Mouse (Mus musculus) left cerebral cortex, postnatal 14 days (tissue): ENCODE results near the gene Gm21083. TPM values are rescaled to one million over a fixed set of nuclear protein-coding genes. Genes with fewer than 3 reads are reported as not detected.
"Not testable (repeated sequence)": the region's sequence is repeated elsewhere in the genome, so short reads cannot be mapped to it uniquely, and the experiment has no call there.

Experiments used
- DNase-seq, 2 experiments: peaks; one replicate each; pipeline ENCODE4 v3.0.0; 2021 to 2022; ENCODE audit warnings: low spot score in 2 of 2, mixed read lengths in 1 of 2
- intact Hi-C: fragments of 180-260 bp; cut with DNase I; formaldehyde crosslinking; loops from one replicate; pipeline ENCODE4 v1.15.1; 2025
- total RNA-seq, 2 experiments: library from RNA; stranded (reverse); gene quantifications; 2 replicates each; pipeline ENCODE4 v1.2.3; 2021

Gene Gm21083
- total RNA-seq, 2 experiments from 2014 or later: not detected

- intact Hi-C loops: not testable (repeated sequence)
Measured at GRCm38 (mm10) chr5:15610695-15611094, 33.6 kb downstream of the Gm21083 start.

DNA sequence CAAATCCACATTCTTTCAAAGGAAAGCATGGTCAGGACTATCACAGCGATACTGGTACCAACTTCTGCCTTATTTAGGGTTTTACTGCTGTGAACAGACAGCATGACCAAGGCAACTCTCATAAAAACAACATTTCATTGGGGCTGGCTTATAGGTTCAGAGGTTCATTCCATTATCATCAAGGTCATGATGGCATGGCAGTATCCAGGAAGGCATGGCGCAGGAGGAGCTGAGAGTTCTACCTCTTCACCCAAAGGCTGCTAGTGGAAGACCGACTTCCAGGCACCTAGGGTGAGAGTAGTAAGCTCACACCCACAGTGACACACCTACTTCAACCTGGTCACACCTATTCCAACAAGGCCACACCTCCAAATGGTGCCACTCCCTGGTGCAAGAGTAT lies 39.1 kb downstream of the Gm21083 start:
- intact Hi-C loops, DNase-seq: not testable (repeated sequence)

More at GRCm38 (mm10) chr5:15610695-15611094, 33.6 kb downstream of the Gm21083 start:
- peak; percentile 26 to 47 for DNase-seq

- DNase-seq, intact Hi-C loops: not testable (repeated sequence)
Measured at GRCm38 (mm10) chr5:15618764-15619163, 41.6 kb downstream of the Gm21083 start, which contains the start of gene Speer4d. TSS of gene Speer4d (plus strand) at chr5:15619064.

DNA sequence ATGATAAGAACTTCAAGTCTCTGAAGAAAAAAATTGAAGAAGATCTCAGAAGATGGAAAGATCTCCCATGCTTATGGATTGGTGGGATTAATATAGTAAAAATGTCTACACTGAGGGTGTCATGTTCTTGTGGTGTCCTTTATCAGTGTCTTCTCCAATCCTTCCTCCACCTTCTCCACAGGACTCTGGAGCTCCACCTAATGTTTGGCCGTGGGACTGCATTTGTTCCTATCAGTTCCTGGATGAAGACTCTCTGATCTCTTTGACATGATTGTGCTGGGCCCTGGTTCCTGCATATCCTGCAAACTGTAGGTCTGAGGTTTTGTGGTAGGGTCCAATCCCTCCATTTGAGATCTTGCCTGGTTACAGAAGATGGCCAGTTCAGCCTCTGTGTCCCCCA lies 51.0 kb downstream of the Gm21083 start:
- DNase-seq, intact Hi-C loops: not testable (repeated sequence)

DNA sequence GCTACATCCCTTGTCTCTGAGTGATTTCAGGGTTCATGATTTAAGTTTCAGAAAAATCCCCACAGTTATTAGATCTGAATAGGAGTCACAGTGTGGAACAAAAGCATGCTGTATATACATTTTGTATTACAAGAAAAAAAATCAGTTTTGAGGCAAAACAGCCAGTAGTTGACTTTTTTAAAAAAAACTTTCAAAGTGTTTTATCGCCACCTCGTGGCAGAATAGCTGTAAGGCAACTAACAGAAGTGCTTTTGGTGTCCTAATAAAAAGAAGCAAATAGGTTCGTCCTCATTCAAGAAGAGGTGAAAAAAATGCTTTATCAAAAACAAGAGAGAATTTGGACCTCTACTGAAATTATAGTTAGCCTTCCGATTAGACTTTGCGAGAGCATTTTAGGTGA lies 52.9 kb downstream of the Gm21083 start:
- intact Hi-C loops: not testable (repeated sequence)
- DNase-seq: peak; percentile 22 to 23

Other genes with a start within 250 kb of the Gm21083 start
- gene Gm21149, start 100.8 kb upstream of the Gm21083 start, total RNA-seq: not detected
- gene Gm21190, start 48.1 kb upstream of the Gm21083 start, total RNA-seq: not detected
- not detected for gene Speer4d, start 41.7 kb downstream of the Gm21083 start, total RNA-seq
- not detected for gene 4930572O03Rik, start 79.7 kb downstream of the Gm21083 start, total RNA-seq
- not detected for gene Speer4c, start 136.9 kb downstream of the Gm21083 start, total RNA-seq